Mouse (Mus musculus) retina, postnatal 1 day (tissue): ENCODE results near the gene Akp3.

ENCODE experiments used
- DNase-seq: peaks from one replicate; pipeline ENCODE4 v3.0.0-alpha.2; 2012

Gene Akp3

DNA sequence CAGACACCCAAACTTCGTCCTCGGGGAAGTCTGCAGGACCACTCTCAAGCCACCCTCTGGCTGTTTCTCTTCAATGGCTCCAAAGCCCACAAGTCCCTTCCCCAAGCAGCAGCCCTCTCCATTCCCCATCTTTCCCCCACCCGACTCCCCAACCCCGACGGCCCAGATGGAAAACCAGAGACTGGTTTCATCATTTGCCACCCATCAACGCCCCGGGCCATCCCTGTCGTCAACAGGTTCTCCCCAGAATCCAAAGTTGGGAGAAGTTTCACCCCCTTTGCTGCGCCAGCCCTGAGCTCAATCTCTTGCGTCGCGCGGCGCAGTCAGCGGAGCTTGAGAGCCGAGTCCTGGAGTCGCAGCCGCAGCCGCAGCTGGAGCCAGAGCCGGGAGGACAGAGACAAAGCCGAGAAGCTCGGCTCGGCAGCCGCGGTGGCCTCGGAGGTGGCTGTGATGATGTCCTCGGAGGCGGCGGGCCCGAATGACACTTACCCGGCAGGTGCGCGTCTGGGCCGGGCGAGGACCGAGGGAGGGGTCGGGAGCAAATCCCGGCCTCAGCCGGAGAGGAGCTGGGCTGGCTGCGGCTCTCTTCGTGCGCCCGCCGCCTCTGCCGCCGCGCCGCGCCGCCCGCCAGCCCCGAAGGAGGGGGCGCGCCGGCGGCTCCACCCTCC lies 30.9 kb downstream of the Akp3 start:
- DNase-seq: peak; percentile 58

DNA sequence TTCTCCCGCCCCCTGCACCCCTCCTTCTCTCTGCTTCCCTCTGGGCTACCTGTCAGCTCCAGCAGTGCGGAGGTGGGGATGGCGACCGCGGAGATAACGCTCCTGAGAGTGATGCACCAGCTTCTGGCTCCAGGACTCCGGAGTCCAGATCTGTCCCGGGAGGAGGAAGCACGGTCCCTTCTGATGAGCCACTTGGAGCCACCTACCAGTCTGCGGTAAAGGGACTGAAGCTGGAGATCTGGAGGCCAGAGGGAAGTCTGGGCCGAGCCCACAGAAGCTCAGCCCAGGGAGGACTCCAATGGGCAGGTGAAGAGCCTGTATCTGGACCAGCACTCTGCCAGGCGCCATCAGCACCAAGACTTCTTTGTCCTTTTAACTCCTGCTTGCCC lies 31.4 kb downstream of the Akp3 start, which contains the start of gene Ecel1:
Gene Ecel1, minus strand, starts transcription at position 323 of the 389 bp plus-strand sequence.
- DNase-seq: no peak

DNA sequence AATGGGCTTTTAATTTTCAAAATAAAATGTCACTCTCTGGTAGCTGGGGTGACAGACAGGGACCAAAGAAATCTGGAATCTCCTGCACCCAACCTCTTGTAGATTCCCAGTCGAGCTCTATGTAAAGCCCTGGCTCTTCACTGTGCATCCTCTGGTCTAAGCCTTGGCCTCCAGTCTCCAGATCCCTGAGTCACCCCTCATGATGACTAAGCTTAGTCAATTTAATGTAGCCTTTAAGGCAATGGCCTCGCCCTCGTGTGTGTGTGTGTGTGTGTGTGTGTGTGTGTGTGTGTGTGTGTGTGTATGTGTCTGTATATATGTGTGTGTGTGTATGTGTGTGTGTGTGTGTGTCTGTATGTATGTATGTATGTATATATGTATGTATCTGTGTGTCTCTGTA lies 34.6 kb downstream of the Akp3 start:
- DNase-seq: no peak

DNA sequence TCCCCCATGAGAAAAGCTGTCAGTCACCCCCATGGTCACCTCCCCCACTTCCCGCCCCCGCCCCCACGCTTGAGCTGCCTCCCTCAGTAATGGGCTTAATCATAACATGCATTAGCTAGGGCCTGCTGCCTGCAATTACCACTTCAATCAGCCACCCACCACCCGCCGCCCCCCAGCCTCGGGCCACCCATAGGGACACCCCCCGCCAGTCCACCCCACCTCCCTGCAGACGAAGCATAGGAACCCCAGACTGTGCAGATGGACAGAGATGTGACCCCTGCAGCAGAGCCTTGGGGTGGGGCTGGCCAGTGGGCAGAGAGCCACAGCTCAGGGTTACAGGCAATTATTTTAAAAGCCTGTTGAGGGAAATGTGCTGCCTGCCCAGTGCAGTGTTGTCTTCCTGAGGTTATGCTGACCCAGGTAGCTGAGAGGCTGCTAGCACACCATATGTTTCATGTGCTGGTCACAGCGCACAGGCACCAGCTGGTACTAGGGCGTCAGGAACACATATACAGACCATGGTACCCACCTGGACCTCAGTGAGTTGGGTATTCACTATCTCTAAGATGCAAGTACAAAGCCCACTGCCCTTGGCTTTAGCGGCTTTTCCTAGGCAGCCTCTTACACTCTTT lies 39.5 kb downstream of the Akp3 start:
- DNase-seq: peak; percentile 36

GRCm38 (mm10) chr1:87164796-87165184 lies 40.0 kb downstream of the Akp3 start:
- DNase-seq: no peak

GRCm38 (mm10) chr1:87170458-87170857 lies 45.7 kb downstream of the Akp3 start:
- DNase-seq: peak; percentile 69

GRCm38 (mm10) chr1:87171312-87171711 lies 46.5 kb downstream of the Akp3 start:
- DNase-seq: peak; percentile 49

DNA sequence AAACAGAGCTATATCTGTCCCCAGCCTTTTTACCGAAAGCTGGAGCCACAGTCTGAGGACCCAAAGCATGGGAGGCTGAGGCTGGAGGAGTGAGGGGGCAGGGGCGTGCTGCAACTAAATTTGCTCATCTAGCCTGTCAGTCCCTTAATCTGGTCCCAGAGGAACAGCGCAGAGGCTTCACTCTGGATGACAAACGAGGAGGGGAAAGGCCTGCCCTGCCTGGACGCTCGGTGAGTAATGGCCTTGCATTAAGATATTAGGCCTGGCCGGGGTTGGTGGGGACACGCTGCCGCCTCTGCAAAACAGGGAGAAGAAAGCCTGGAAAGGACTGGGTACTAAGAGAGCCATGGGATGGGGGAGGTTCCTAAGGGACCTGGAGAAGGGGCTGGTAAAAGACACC lies 47.5 kb downstream of the Akp3 start:
- no peak for DNase-seq

DNA sequence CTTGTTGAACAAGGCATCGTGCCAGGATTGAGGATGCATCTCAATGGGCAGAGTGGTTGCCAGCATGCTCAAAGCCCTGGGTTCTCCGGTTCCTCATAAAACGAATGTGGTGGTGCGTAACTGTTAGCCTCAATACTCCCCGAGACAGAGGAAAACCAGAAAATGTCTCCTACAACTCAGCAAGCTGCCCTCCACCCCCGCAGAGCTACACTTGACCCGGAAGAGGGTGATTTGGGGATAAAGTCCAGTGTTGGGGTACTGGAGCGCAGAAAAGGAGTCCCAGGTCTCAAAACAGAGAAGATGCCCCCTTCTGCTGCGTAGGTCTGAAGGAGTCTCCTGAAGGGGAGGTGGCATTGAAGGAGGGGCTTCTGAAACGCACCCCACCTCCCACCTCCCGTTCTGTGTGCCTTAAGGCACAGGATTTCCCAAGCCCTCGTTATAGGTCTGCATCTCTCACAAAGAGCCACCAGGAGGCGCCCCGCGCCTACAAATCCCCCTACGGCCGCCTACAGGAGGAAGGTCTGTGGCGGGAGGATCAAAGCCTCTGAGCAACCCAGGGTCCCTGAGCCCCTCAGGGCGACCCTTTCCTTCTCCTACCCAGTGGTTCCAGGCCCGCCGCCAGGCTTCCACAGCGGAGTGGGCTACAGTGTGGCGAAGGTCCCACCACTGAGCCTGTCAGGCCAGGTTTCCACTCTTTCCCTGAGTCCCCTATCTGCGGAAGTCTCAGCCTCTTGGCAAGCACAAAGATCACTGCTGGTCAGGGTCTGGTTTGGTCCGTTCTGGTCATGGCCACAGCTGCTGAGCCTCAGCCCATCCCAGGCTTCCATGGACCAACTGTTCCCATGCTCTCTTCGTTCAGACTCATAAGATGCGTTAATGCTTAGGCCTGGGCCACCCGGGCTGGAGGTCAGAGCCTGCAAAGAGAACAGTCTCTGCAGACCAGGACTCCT lies 49.5 kb downstream of the Akp3 start:
- peak; percentile 87 for DNase-seq

- peak; percentile 93 for DNase-seq
These were observed 51.1 kb downstream of the Akp3 start for GRCm38 (mm10) chr1:87175852-87176292.
